10 mouse cellular contexts compared by ENCODE assay signal in genomic region chr5:111205817-111206216, GRCm38 (mm10).
DNase-seq lines count a peak whose midpoint lies in the region; ATAC-seq lines count a peak whose summit lies in the region.
"Had no signal": no experiment of that assay in that cellular context is flagged by ENCODE, and none has a peak within 500 bp of the region (broad histone marks: within the 10 kb centered on the region; RNA-seq: fewer than 3 reads in every experiment).

No protein-coding gene starts in this region.

- H3K27ac ChIP-seq in forebrain, embryonic 13.5 days: peak overlapping the region; percentile 54; the same call in 1 of the 2 replicates
- no peak overlapping the region for H3K27ac ChIP-seq in forebrain, embryonic 14.5 days (ENCODE audit: low read depth, low read length)
- peak overlapping the region; percentile 45; the same call in 1 of the 2 replicates for H3K27ac ChIP-seq in limb, embryonic 12.5 days
- no peak overlapping the region for H3K27ac ChIP-seq in limb, embryonic 10.5 days
- H3K27ac ChIP-seq in hindbrain, embryonic 12.5 days: peak overlapping the region; percentile 57
- H3K27ac ChIP-seq: left cerebral cortex, adult 2 months; lung, embryonic 15.5 days had no signal

- no peak for DNase-seq in forebrain, embryonic 14.5 days (ENCODE audit: low spot score)
- DNase-seq in limb, embryonic 10.5 days (ENCODE audit: low spot score): no peak
- DNase-seq in retina, embryonic 14.5 days (ENCODE audit: low spot score): peak; percentile 63
- no peak for DNase-seq in natural killer cell, adult 2 months (ENCODE audit: low spot score in 2 of 2)

- 33% methylated on average over 4 of the region's 4 CpGs for whole genome bisulfite sequencing in forebrain, embryonic 13.5 days
- 35% methylated on average over 4 of the region's 4 CpGs for WGBS in forebrain, embryonic 14.5 days
- WGBS in limb, embryonic 12.5 days: 43% methylated on average over 4 of the region's 4 CpGs
- WGBS in limb, embryonic 10.5 days: 65% methylated on average over 4 of the region's 4 CpGs
- 45% methylated on average over 4 of the region's 4 CpGs for WGBS in hindbrain, embryonic 12.5 days

- H3K4me3 ChIP-seq in forebrain, embryonic 13.5 days: no peak overlapping the region
- no peak overlapping the region for H3K4me3 ChIP-seq in forebrain, embryonic 14.5 days (ENCODE audit: low read depth, low read length)
- no peak overlapping the region for H3K4me3 ChIP-seq in limb, embryonic 12.5 days (replicated peaks)
- H3K4me3 ChIP-seq in limb, embryonic 10.5 days: no peak overlapping the region
- no peak overlapping the region for H3K4me3 ChIP-seq in hindbrain, embryonic 12.5 days
- H3K4me3 ChIP-seq: left cerebral cortex, adult 2 months; lung, embryonic 15.5 days had no signal

- no peaks in the 10 kb centered on the region for H3K36me3 ChIP-seq in forebrain, embryonic 13.5 days (ENCODE audit: poor library complexity, severe bottlenecking)
- H3K36me3 ChIP-seq in forebrain, embryonic 14.5 days (ENCODE audit: control insufficient read depth, insufficient read depth, low read length): no peaks in the 10 kb centered on the region
- H3K36me3 ChIP-seq in limb, embryonic 12.5 days: no peaks in the 10 kb centered on the region
- no peaks in the 10 kb centered on the region for H3K36me3 ChIP-seq in limb, embryonic 10.5 days
- H3K36me3 ChIP-seq in hindbrain, embryonic 12.5 days: no peaks in the 10 kb centered on the region
- H3K36me3 ChIP-seq: lung, embryonic 15.5 days had no signal

- no peaks in the 10 kb centered on the region for H3K27me3 ChIP-seq in forebrain, embryonic 13.5 days
- no peaks in the 10 kb centered on the region for H3K27me3 ChIP-seq in forebrain, embryonic 14.5 days (replicated peaks; ENCODE audit: control insufficient read depth, insufficient read depth, low read length)
- no peaks in the 10 kb centered on the region for H3K27me3 ChIP-seq in limb, embryonic 12.5 days
- peaks cover 3% of the 10 kb centered on the region; the same call in 1 of the 2 replicates for H3K27me3 ChIP-seq in limb, embryonic 10.5 days (ENCODE audit: low read depth, poor library complexity, severe bottlenecking)
- peaks cover 5% of the 10 kb centered on the region; the same call in 1 of the 2 replicates for H3K27me3 ChIP-seq in hindbrain, embryonic 12.5 days
- H3K27me3 ChIP-seq: lung, embryonic 15.5 days had no signal

- H3K4me2 ChIP-seq in forebrain, embryonic 13.5 days: no peak overlapping the region
- no peak overlapping the region for H3K4me2 ChIP-seq in forebrain, embryonic 14.5 days (ENCODE audit: low read length)
- no peak overlapping the region for H3K4me2 ChIP-seq in limb, embryonic 12.5 days
- H3K4me2 ChIP-seq in hindbrain, embryonic 12.5 days (replicated peaks): no peak overlapping the region
- H3K4me2 ChIP-seq: lung, embryonic 15.5 days had no signal

- peaks cover 69% of the 10 kb centered on the region for H3K4me1 ChIP-seq in forebrain, embryonic 13.5 days
- H3K4me1 ChIP-seq in forebrain, embryonic 14.5 days (ENCODE audit: control insufficient read depth, insufficient read depth, low read length): peaks cover 55% of the 10 kb centered on the region
- H3K4me1 ChIP-seq in limb, embryonic 12.5 days (replicated peaks): peaks cover 46% of the 10 kb centered on the region
- peaks cover 51% of the 10 kb centered on the region for H3K4me1 ChIP-seq in limb, embryonic 10.5 days
- H3K4me1 ChIP-seq in hindbrain, embryonic 12.5 days: peaks cover 63% of the 10 kb centered on the region

- H3K9me3 ChIP-seq in forebrain, embryonic 13.5 days (replicated peaks): no peaks in the 10 kb centered on the region
- no peaks in the 10 kb centered on the region for H3K9me3 ChIP-seq in forebrain, embryonic 14.5 days (replicated peaks; ENCODE audit: control insufficient read depth, low read length)
- no peaks in the 10 kb centered on the region for H3K9me3 ChIP-seq in limb, embryonic 12.5 days
- no peaks in the 10 kb centered on the region for H3K9me3 ChIP-seq in limb, embryonic 10.5 days (replicated peaks)
- no peaks in the 10 kb centered on the region for H3K9me3 ChIP-seq in hindbrain, embryonic 12.5 days (replicated peaks)
- H3K9me3 ChIP-seq: lung, embryonic 15.5 days had no signal

- ATAC-seq in forebrain, embryonic 13.5 days: no peak
- no peak for ATAC-seq in forebrain, embryonic 14.5 days
- ATAC-seq in limb, embryonic 12.5 days (ENCODE audit: insufficient number of reproducible peaks, insufficient read depth, low FRiP score, low TSS enrichment, low read depth): 0 out of 2 replicates have a peak, but pooled peaks have one; percentile 30
- no peak for ATAC-seq in hindbrain, embryonic 12.5 days (ENCODE audit: low FRiP score)
- no peak for ATAC-seq in erythroid progenitor cell, adult 5-6 weeks (replicated peaks; ENCODE audit: low FRiP score, poor library complexity, severe bottlenecking)

- H3K9ac ChIP-seq in forebrain, embryonic 13.5 days: 0 out of 2 replicates have a peak overlapping the region, but pooled peaks have one; percentile 9
- H3K9ac ChIP-seq in forebrain, embryonic 14.5 days (ENCODE audit: low read length): no peak overlapping the region
- H3K9ac ChIP-seq in limb, embryonic 12.5 days (replicated peaks): no peak overlapping the region
- no peak overlapping the region for H3K9ac ChIP-seq in hindbrain, embryonic 12.5 days
- H3K9ac ChIP-seq: lung, embryonic 15.5 days had no signal

Comparison
In these comparisons a context has a peak if more than half of its experiments do, and no peak if none do; other contexts are left out.
1. H3K27ac ChIP-seq: peak in forebrain, embryonic 13.5 days (single experiment), limb, embryonic 12.5 days (single experiment) and hindbrain, embryonic 12.5 days (single experiment); none in forebrain, embryonic 14.5 days (single experiment) and limb, embryonic 10.5 days (single experiment).